Mouse (Mus musculus) heart, embryonic 16.5 days (tissue): ENCODE results near the gene Themis2. TPM values are rescaled to one million over a fixed set of nuclear protein-coding genes. Genes with fewer than 3 reads are reported as not detected.

Experiments used
- ATAC-seq: fragments of 200-750 bp; cut with Nextera tagmentation; replicated peaks from 2 replicates; pipeline ENCODE4 v1.8.0; 2017; ENCODE audit warnings: moderate number of reproducible peaks; ENCODE audit not compliant: insufficient read depth, low FRiP score; ENCODE audit errors: extremely low read depth
- H3K27ac ChIP-seq: fragments of 300-500 bp; sonication (generic); 2 replicates; pipeline ENCODE4 v1.5.1; 2014; ENCODE audit warnings: mild to moderate bottlenecking, low read length, control low read depth, moderate library complexity
- H3K27me3 ChIP-seq: fragments of 300-500 bp; sonication (generic); 2 replicates; pipeline ENCODE4 v1.6.1; 2014; ENCODE audit warnings: low read length, mixed read lengths; ENCODE audit not compliant: control insufficient read depth, insufficient read depth
- H3K36me3 ChIP-seq: fragments of 300-500 bp; sonication (generic); 2 replicates; pipeline ENCODE4 v1.6.1; 2014; ENCODE audit not compliant: control insufficient read depth, insufficient read depth
- H3K4me1 ChIP-seq: fragments of 300-500 bp; sonication (generic); 2 replicates; pipeline ENCODE4 v1.6.1; 2014; ENCODE audit warnings: low read length, mixed read lengths; ENCODE audit not compliant: control insufficient read depth, insufficient read depth
- H3K4me2 ChIP-seq: fragments of 300-500 bp; sonication (generic); 2 replicates; pipeline ENCODE4 v1.6.1; 2014; ENCODE audit warnings: low read depth, mild to moderate bottlenecking, control low read depth, low read length
- H3K4me3 ChIP-seq: fragments of 300-500 bp; sonication (generic); 2 replicates; pipeline ENCODE4 v1.5.1; 2014; ENCODE audit warnings: mild to moderate bottlenecking, control low read depth, low read length
- H3K9ac ChIP-seq: fragments of 300-500 bp; sonication (generic); 2 replicates; pipeline ENCODE4 v1.6.1; 2014; ENCODE audit warnings: low read length, control low read depth
- H3K9me3 ChIP-seq: fragments of 300-500 bp; sonication (generic); replicated peaks from 2 replicates; pipeline ENCODE4 v1.6.1; 2016; ENCODE audit warnings: low read length; ENCODE audit not compliant: control insufficient read depth
- WGBS: fragments of 180-500 bp; shearing (Covaris S2); extraction: QIAGEN DNeasy Blood & Tissue Kit; methylation state at CpG from one replicate; pipeline ENCODE4 v1.1.7; 2014; 5-methylcytosine and 5-hydroxymethylcytosine counted together
- polyA plus RNA-seq: library from polyadenylated mRNA; unstranded; fragments of >200 nt; fragmentation: Nextera tagmentation; extraction: Ambion mirVana; gene quantifications from 2 replicates; pipeline ENCODE4 v1.2.1, GENCODE M21; 2015

Themis2 gene
- polyA plus RNA-seq, 1 experiment from 2014 or later, result 1.9 TPM

DNA sequence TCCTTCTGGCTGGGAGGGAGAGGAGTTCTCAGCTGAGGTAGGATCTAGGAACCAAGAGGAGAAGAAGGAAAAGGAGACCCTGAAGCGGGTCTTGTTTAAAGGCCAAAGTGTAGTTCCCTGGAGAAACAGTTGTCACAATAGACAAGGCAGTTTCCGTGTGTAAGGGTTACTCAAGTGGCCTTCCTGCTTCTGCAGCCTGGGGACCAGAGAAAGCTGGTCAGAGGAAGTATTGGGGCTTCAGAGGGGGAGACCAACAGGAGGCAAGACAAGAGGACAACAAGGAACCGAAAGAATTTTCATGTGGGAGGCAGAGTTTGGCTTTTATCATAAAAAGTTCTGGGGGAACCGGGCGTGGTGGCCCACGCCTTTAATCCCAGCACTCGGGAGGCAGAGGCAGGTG is 20.2 kb upstream of the Themis2 start:
- H3K27me3 ChIP-seq, result no peaks in the 10 kb centered on the region
- peaks cover 5% of the 10 kb centered on the region; the same call in 1 of the 2 replicates for H3K9me3 ChIP-seq
- no peak overlapping the region for H3K9ac ChIP-seq
- no peak overlapping the region for H3K4me2 ChIP-seq
- H3K36me3 ChIP-seq, result no peaks in the 10 kb centered on the region
- no peak overlapping the region for H3K4me3 ChIP-seq
- no peak overlapping the region; the same call in 1 of the 2 replicates for H3K27ac ChIP-seq
- no peak for ATAC-seq
- no peaks in the 10 kb centered on the region for H3K4me1 ChIP-seq
- WGBS, result 69% methylated on average over 7 of the region's 7 CpGs

DNA sequence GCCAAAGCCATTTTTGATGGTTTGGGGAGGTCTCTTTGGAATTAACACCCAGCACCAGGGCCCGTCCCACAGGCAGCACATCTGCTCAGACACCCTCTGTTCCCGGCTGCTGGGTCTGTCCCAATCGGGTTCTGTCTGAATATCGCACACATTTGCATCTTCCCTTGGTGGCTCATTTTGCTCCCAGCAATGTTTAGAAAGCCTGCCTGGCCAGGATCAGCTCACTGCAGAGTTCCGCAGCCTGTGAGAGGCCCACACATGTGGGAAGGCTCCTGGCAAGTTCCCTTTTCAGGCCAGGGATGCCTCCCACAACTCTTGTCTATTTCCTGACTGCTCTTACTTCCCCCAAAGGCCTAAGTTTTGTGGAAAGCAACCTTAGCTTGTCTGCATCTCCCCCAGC is 13.4 kb upstream of the Themis2 start:
- WGBS, result 71% methylated on average over 5 of the region's 5 CpGs
- Histone ChIP-seq H3K4me3 (no peak overlapping the region), H3K27ac (peak overlapping the region; percentile 11; the same call in 1 of the 2 replicates), H3K4me2 (no peak overlapping the region), H3K36me3 (no peaks in the 10 kb centered on the region), H3K9ac (no peak overlapping the region), H3K27me3 (no peaks in the 10 kb centered on the region), H3K4me1 (peaks cover 10% of the 10 kb centered on the region), H3K9me3 (peaks cover 6% of the 10 kb centered on the region; the same call in 1 of the 2 replicates)
- no peak for ATAC-seq

DNA sequence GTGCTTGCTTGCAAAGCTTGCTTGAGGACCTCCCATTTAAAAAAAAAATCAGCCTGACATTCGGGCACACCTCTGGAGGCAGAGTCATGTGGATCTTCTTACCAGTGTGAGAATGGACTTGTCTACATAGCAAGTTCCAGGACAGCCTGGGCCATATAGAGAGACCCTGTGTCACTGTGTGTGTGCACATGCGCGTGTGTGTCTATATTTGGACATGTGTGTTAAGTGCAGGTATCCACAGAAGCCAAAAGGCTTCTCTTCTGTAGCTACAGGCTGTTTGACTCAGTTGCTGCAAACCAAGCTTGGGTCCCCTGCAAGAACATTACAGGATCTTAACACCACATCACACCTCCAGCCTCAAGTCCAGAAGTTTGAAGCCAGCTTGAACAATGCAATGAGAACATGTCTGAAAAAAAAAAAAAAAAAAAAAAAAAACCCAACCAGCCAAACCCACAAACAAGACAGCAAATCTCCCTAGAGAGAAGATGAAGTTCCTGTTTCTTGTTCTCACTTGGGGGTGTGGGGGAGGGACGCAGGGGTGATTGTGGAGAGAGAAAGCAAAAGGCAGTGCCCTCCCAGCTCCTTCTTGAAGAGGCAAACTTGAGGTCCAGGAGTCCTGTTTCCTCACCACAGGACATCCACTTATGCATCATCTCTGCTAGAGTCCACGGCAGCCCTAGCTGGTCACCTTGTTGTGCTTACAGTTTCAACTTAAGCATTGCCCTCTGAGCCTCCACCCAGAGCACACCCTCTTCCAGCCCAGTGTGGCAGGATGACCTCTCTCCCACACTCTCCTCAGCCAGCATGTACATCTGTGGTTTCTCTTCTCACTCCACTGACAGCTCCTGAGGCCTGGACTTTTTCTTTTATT is 11.8 kb upstream of the Themis2 start:
- ATAC-seq, result peak; percentile 75
- Histone ChIP-seq H3K4me3 (no peak overlapping the region), H3K4me2 (peak overlapping the region; percentile 21; the same call in 1 of the 2 replicates), H3K9ac (no peak overlapping the region; the same call in 1 of the 2 replicates), H3K27me3 (no peaks in the 10 kb centered on the region), H3K4me1 (peaks cover 10% of the 10 kb centered on the region), H3K36me3 (no peaks in the 10 kb centered on the region), H3K9me3 (peaks cover 6% of the 10 kb centered on the region; the same call in 1 of the 2 replicates), H3K27ac (0 out of 2 replicates have a peak overlapping the region, but pooled peaks have one; percentile 24)
- 39% methylated on average over 5 of the region's 5 CpGs for WGBS

DNA sequence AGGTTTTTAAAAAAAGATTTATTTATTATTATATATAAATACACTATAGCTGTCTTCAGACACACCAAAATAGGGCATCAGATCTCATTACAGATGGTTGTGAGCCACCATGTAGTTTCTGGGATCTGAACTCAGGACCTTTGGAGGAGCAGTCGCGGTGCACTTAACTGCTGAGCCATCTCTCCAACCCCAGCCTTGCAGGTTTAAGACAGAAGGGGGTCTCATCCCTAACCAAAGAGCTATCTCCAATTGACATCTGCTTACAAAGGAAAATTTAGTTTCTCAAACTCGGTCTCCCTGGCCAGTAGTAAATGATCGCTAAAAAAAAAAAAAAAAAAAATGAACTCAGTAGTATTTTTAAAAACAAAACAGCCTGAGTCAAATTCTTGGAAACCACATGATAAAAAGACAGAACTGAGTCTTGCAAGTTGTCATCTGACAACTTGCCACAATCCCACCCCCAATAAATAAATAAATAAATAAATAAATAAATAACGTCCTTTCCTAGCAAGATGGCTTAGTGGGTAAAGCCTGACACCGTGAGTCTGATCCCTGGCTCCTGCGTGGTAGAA is 10.5 kb upstream of the Themis2 start:
- peaks cover 10% of the 10 kb centered on the region for H3K4me1 ChIP-seq
- H3K4me3 ChIP-seq, result no peak overlapping the region
- H3K36me3 ChIP-seq, result no peaks in the 10 kb centered on the region
- no peak overlapping the region for H3K9ac ChIP-seq
- H3K27ac ChIP-seq, result no peak overlapping the region
- no peak for ATAC-seq
- H3K4me2 ChIP-seq, result no peak overlapping the region
- no peaks in the 10 kb centered on the region for H3K27me3 ChIP-seq
- peaks cover 4% of the 10 kb centered on the region; the same call in 1 of the 2 replicates for H3K9me3 ChIP-seq
- 90% methylated on average over 7 of the region's 7 CpGs for WGBS

DNA sequence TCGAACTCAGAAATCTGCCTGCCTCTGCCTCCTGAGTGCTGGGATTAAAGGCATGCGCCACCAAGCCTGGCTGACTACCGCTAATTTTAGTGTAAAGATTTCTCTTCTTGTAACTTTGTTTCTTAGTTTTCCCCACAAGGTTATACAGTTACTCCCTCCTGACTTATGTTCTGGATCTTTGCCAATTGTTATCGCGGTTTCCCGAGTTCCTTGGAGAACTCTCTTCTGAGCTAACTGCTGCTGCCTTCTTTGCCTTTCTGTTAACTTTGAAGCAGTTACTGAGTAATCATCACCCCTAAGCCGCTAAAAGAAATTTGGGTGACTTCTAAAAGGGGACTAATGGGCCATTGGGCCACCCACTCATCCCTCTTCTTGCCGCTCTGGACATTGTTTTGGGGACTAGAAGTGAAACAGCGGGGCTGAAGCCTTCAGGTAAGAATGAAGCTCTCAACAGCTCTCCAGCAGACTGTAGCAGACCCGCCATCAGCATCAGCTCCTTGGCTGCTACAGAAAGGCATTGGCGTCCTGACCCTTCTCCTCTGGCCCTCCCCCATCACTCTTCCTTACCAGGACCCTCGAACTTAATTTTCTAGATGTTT is 9.5 kb upstream of the Themis2 start:
- peaks cover 4% of the 10 kb centered on the region; the same call in 1 of the 2 replicates for H3K9me3 ChIP-seq
- no peaks in the 10 kb centered on the region for H3K36me3 ChIP-seq
- ATAC-seq, result no peak
- no peak overlapping the region for H3K4me3 ChIP-seq
- WGBS, result 51% methylated on average over 12 of the region's 12 CpGs
- 0 out of 2 replicates have a peak overlapping the region, but pooled peaks have one; percentile 37 for H3K27ac ChIP-seq
- no peak overlapping the region; the same call in 1 of the 2 replicates for H3K4me2 ChIP-seq
- no peak overlapping the region for H3K9ac ChIP-seq
- H3K27me3 ChIP-seq, result no peaks in the 10 kb centered on the region
- peaks cover 10% of the 10 kb centered on the region for H3K4me1 ChIP-seq

DNA sequence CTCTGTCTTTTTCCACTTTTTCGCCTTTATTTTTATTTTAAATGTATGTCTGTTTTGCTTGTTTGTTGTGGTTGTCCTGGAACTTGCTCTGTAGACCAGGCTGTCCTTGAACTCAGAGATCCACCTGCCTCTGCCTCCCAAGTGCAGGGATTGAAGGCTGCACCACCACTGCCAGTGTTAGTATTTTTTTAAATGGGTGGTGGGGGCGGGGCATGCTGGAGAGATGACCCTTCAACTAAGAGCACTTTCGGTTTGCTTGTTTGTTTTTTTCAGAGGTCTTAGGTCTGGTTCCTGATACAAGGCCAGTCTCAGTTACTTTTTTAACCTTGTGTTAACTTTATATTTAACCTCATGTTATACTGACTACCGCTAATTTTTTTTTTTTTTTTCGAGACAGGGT is 9.0 kb upstream of the Themis2 start:
- WGBS, result 69% methylated on average over 5 of the region's 5 CpGs
- ATAC-seq, result no peak

DNA sequence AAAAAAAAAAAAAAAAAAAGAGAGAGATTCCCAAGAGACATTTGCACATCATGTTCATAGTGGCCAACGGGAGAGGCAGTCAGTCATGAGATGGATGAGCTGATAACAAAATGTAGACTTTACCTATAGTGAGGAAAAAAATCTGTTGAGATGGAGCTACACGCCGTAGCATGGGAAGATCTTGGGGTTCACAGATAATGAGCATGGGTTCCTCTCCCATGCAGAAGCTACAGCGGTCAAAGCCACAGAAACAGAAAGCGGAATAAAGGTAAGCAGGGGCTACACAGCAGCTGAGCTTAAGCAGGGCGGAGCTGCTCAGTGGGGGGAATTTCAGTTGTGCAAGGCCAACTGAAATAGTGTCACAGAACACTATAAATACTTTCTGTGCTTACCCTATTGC is 8.1 kb upstream of the Themis2 start:
- H3K9ac ChIP-seq, result no peak overlapping the region
- H3K27me3 ChIP-seq, result no peaks in the 10 kb centered on the region
- ATAC-seq, result no peak
- peaks cover 10% of the 10 kb centered on the region for H3K4me1 ChIP-seq
- no peak overlapping the region for H3K27ac ChIP-seq
- no peak overlapping the region for H3K4me3 ChIP-seq
- H3K36me3 ChIP-seq, result no peaks in the 10 kb centered on the region
- 85% methylated on average over 6 of the region's 6 CpGs for WGBS
- H3K4me2 ChIP-seq, result no peak overlapping the region
- no peaks in the 10 kb centered on the region for H3K9me3 ChIP-seq

More for the DNA sequence above, 9.0 kb upstream of the Themis2 start:
- Histone ChIP-seq H3K4me1 (peaks cover 10% of the 10 kb centered on the region), H3K4me2 (no peak overlapping the region), H3K4me3 (no peak overlapping the region), H3K9me3 (no peaks in the 10 kb centered on the region), H3K27me3 (no peaks in the 10 kb centered on the region), H3K27ac (no peak overlapping the region), H3K36me3 (no peaks in the 10 kb centered on the region), H3K9ac (no peak overlapping the region)

DNA sequence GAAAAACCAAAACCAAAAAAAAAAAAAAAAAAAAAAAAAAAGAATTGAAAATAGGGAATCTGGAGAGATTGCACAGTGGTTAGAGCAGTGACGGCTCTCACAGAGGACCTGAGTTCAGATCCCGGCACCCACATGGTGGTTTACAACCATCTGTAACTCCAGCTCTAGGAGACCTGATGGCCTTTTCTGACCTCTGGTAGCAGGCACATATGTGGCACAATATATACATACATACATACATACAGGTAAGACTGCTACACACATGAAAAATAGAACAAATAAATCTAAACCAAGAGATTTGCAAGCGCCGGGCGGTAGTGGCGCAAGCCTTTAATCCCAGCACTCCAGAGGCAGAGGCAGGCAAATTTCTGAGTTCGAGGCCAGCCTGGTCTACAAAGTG is 7.7 kb upstream of the Themis2 start:
- H3K9me3 ChIP-seq, result no peaks in the 10 kb centered on the region
- no peaks in the 10 kb centered on the region for H3K27me3 ChIP-seq
- no peak overlapping the region for H3K27ac ChIP-seq
- H3K4me3 ChIP-seq, result no peak overlapping the region
- no peak overlapping the region for H3K9ac ChIP-seq
- H3K36me3 ChIP-seq, result no peaks in the 10 kb centered on the region
- H3K4me2 ChIP-seq, result no peak overlapping the region
- peaks cover 10% of the 10 kb centered on the region for H3K4me1 ChIP-seq
- WGBS, result 93% methylated on average over 7 of the region's 7 CpGs
- no peak for ATAC-seq

DNA sequence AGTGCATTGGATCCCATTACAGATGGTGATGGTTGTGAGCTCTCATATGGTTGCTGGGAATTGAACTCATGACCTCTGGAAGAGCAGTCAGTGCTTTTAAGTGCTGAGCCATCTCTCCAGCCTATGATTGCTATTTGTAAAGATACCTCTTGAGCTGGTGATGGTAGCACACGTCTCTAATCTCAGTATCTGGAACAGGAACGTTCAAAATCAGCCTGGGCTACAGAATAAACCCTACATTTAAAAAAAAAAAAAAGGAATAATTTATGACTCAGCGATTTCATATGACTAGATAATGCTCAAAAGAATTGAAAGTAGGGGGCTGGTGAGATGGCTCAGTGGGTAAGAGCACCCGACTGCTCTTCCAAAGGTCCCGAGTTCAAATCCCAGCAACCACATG is 7.0 kb upstream of the Themis2 start:
- Histone ChIP-seq H3K4me1 (peaks cover 8% of the 10 kb centered on the region), H3K9ac (no peak overlapping the region), H3K4me3 (no peak overlapping the region), H3K9me3 (no peaks in the 10 kb centered on the region), H3K27me3 (no peaks in the 10 kb centered on the region), H3K27ac (no peak overlapping the region), H3K4me2 (no peak overlapping the region), H3K36me3 (no peaks in the 10 kb centered on the region)
- ATAC-seq, result no peak
- WGBS, result 80% methylated on average over 5 of the region's 5 CpGs
